24 mouse cellular contexts compared by ENCODE assay signal in genomic region chr13:99632706-99633105, GRCm38 (mm10).
DNase-seq lines count a peak whose midpoint lies in the region; ATAC-seq and TF ChIP-seq lines count a peak whose summit lies in the region.
"Had no signal": no experiment of that assay in that cellular context is flagged by ENCODE, and none has a peak within 500 bp of the region (broad histone marks: within the 10 kb centered on the region; RNA-seq: fewer than 3 reads in every experiment).

No protein-coding gene starts in this region.

- peak; percentile 12 for DNase-seq in heart, postnatal 0 days (ENCODE audit: low spot score)
- DNase-seq in heart, postnatal 4 days: no peak
- DNase-seq in lung, postnatal 0 days (ENCODE audit: low spot score): peak; percentile 58
- DNase-seq in lung, adult 18-20 months: no peak
- DNase-seq in 416B (ENCODE audit: low read depth) (peak; percentile 58), MN1 (ENCODE audit: low spot score) (peak; percentile 53)
- no peak for DNase-seq in left cerebral cortex, adult 9 months (ENCODE audit: low spot score in 2 of 2)
- DNase-seq: adrenal gland, postnatal 25 days; cerebellum, adult 9-10 months; gastrocnemius, postnatal 36 days; heart, postnatal 14 days; kidney, adult 8-10 months; kidney, postnatal 36 days; layer of hippocampus, postnatal 36 days; liver, postnatal 0 days; thymus, postnatal 25 days had no signal

- no peak for TF ChIP-seq CTCF in heart, postnatal 0 days (IDR thresholded peaks at IDR 0.05; ENCODE audit: low read depth)
- no peak for TF ChIP-seq CTCF in lung, postnatal 0 days (IDR thresholded peaks at IDR 0.05)

- ATAC-seq in heart, postnatal 0 days (ENCODE audit: insufficient read depth, low read depth): no peak
- ATAC-seq in lung, postnatal 0 days: peak; percentile 40
- ATAC-seq: liver, postnatal 0 days; midbrain, embryonic 13.5 days had no signal

- 39% methylated on average over 5 of the region's 5 CpGs for WGBS in heart, postnatal 0 days
- 53% methylated on average over 5 of the region's 5 CpGs for WGBS in lung, postnatal 0 days

- no peak overlapping the region for H3K9ac ChIP-seq in heart, postnatal 0 days (replicated peaks; ENCODE audit: low read depth, low read length)
- no peak overlapping the region for H3K9ac ChIP-seq in lung, postnatal 0 days (replicated peaks; ENCODE audit: low read depth)
- H3K9ac ChIP-seq: hindbrain, embryonic 14.5 days; limb, embryonic 12.5 days; liver, postnatal 0 days; midbrain, embryonic 13.5 days; neural tube, embryonic 12.5 days; stomach, embryonic 15.5 days had no signal

- H3K4me2 ChIP-seq in heart, postnatal 0 days (ENCODE audit: low read depth, low read length): no peak overlapping the region
- H3K4me2 ChIP-seq in lung, postnatal 0 days (replicated peaks; ENCODE audit: low read depth, low read length): no peak overlapping the region
- H3K4me2 ChIP-seq: heart, embryonic 11.5 days; hindbrain, embryonic 14.5 days; limb, embryonic 12.5 days; liver, embryonic 11.5 days; midbrain, embryonic 13.5 days; neural tube, embryonic 12.5 days; stomach, embryonic 15.5 days had no signal

- no peak overlapping the region for H3K4me3 ChIP-seq in heart, postnatal 0 days (ENCODE audit: low read depth, low read length)
- no peak overlapping the region for H3K4me3 ChIP-seq in lung, postnatal 0 days (ENCODE audit: low read depth, low read length)
- H3K4me3 ChIP-seq: limb, embryonic 12.5 days; megakaryocyte, embryonic 14.5 days; midbrain, embryonic 13.5 days; neural tube, embryonic 12.5 days; stomach, embryonic 15.5 days had no signal

- H3K27me3 ChIP-seq in heart, postnatal 0 days (ENCODE audit: control insufficient read depth, insufficient read depth, low read length): no peaks in the 10 kb centered on the region
- no peaks in the 10 kb centered on the region for H3K27me3 ChIP-seq in lung, postnatal 0 days (replicated peaks; ENCODE audit: insufficient read depth, low read length)
- H3K27me3 ChIP-seq: limb, embryonic 12.5 days; megakaryocyte, embryonic 14.5 days; midbrain, embryonic 13.5 days; neural tube, embryonic 12.5 days; stomach, embryonic 15.5 days had no signal

- 0 out of 2 replicates have a peak, but pooled peaks cover 5% of the 10 kb centered on the region for H3K9me3 ChIP-seq in heart, postnatal 0 days (replicated peaks; ENCODE audit: control insufficient read depth, low read length)
- no peaks in the 10 kb centered on the region for H3K9me3 ChIP-seq in lung, postnatal 0 days (ENCODE audit: low read length)
- H3K9me3 ChIP-seq: limb, embryonic 12.5 days; megakaryocyte, embryonic 14.5 days; midbrain, embryonic 13.5 days; neural tube, embryonic 12.5 days; stomach, embryonic 15.5 days had no signal

- no peak overlapping the region for H3K27ac ChIP-seq in heart, postnatal 0 days (ENCODE audit: low read depth)
- no peak overlapping the region for H3K27ac ChIP-seq in lung, postnatal 0 days (ENCODE audit: low read length)
- H3K27ac ChIP-seq: hindbrain, embryonic 14.5 days; limb, embryonic 12.5 days; midbrain, embryonic 13.5 days; neural tube, embryonic 12.5 days; stomach, embryonic 15.5 days had no signal

- no peak for TF ChIP-seq EP300 in heart, postnatal 0 days (IDR thresholded peaks at IDR 0.05; ENCODE audit: low read depth)
- no peak for TF ChIP-seq EP300 in lung, postnatal 0 days (IDR thresholded peaks at IDR 0.05)

- H3K4me1 ChIP-seq in heart, postnatal 0 days (ENCODE audit: control insufficient read depth, insufficient read depth): peaks cover 6% of the 10 kb centered on the region; the same call in 1 of the 2 replicates
- H3K4me1 ChIP-seq in lung, postnatal 0 days (ENCODE audit: insufficient read depth, low read depth, low read length): no peaks in the 10 kb centered on the region
- H3K4me1 ChIP-seq: limb, embryonic 12.5 days; megakaryocyte, embryonic 14.5 days; midbrain, embryonic 13.5 days; neural tube, embryonic 12.5 days; stomach, embryonic 15.5 days had no signal

- H3K36me3 ChIP-seq in heart, postnatal 0 days (replicated peaks; ENCODE audit: control insufficient read depth, insufficient read depth, low read length): no peaks in the 10 kb centered on the region
- no peaks in the 10 kb centered on the region for H3K36me3 ChIP-seq in lung, postnatal 0 days (ENCODE audit: insufficient read depth, low read length)
- H3K36me3 ChIP-seq: limb, embryonic 12.5 days; midbrain, embryonic 13.5 days; neural tube, embryonic 12.5 days; stomach, embryonic 15.5 days had no signal

Comparison
In these comparisons a context has a peak if more than half of its experiments do, and no peak if none do; other contexts are left out.
1. DNase-seq: peak in heart, postnatal 0 days (single experiment), lung, postnatal 0 days (single experiment), 416B (single experiment) and MN1 (single experiment); none in heart, postnatal 4 days (single experiment), lung, adult 18-20 months (0 of 2) and left cerebral cortex, adult 9 months (0 of 2).